In the genomic region with DNA sequence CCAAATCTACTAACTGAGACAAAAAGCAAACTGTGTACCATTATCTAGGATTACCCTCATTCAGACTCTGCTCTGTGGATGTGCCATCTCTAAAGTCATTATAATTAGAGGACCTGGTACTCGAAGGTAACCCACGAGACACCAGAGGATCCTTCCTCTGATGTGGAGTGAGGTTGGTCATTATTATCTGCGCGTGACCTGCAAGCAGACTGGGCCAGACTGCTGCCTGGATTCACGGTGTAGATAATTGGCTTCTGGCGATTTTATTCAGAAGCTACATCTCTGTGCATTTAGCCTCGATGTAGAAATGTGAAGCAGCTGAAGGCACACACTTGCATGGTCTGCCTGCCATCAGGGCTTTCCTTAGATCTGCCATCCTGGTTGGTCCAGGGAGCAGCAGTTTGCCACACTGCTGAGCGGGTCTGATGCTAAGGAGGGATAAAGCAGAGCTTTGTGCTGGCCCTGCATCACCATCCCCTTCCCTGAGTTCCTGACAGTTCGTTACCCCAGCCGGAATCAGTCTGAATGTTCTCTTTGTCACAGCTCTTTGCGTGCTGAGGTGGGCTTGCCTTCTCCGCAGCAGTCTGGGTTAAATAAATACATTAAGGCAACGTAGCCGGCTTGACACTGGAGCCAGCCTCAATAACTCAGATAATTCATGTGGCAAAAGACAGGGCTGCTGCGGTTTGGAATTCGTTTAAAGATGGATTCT, we compare ENCODE assay signal across 10 mouse cellular contexts.
DNase-seq lines count a peak whose midpoint lies in the region; ATAC-seq lines count a peak whose summit lies in the region.
"Had no signal": no experiment of that assay in that cellular context is flagged by ENCODE, and none has a peak within 500 bp of the region (broad histone marks: within the 10 kb centered on the region; RNA-seq: fewer than 3 reads in every experiment).

No protein-coding gene starts in this region.

- WGBS in heart, embryonic 11.5 days (ENCODE audit: insufficient replicate concordance), result 55% methylated on average over 16 of the region's 16 CpGs
- 13% methylated on average over 16 of the region's 16 CpGs for WGBS in forebrain, embryonic 15.5 days
- WGBS in limb, embryonic 13.5 days, result 44% methylated on average over 16 of the region's 16 CpGs

- no peaks in the 10 kb centered on the region for H3K27me3 ChIP-seq in heart, embryonic 11.5 days (ENCODE audit: control insufficient read depth, insufficient read depth, low read length)
- no peaks in the 10 kb centered on the region for H3K27me3 ChIP-seq in forebrain, embryonic 15.5 days
- H3K27me3 ChIP-seq in limb, embryonic 13.5 days, result no peaks in the 10 kb centered on the region

- no peak for ATAC-seq in heart, embryonic 11.5 days (replicated peaks; ENCODE audit: insufficient number of reproducible peaks, low FRiP score, low TSS enrichment)
- ATAC-seq in forebrain, embryonic 15.5 days (replicated peaks), result peak; percentile 74
- peak; percentile 40; the same call in 1 of the 2 replicates for ATAC-seq in limb, embryonic 13.5 days (ENCODE audit: low FRiP score, low read depth)
- no peak for ATAC-seq in monocyte, adult 5-6 weeks (replicated peaks; ENCODE audit: insufficient number of reproducible peaks, low FRiP score, low TSS enrichment, poor library complexity, severe bottlenecking)

- no peak for DNase-seq in heart, postnatal 10 days
- DNase-seq in retina, postnatal 1 day, result peak; percentile 48
- no peak for DNase-seq in spleen, postnatal 36 days (ENCODE audit: low spot score in 2 of 2)
- no peak for DNase-seq in cerebellum, adult 11 months
- DNase-seq: cerebellum, adult 9-10 months; gastrocnemius, postnatal 14 days had no signal

- intact Hi-C loops in heart, postnatal 10 days (cut with DNase I), result no loop called here

- 0 out of 2 replicates have a peak, but pooled peaks cover 2% of the 10 kb centered on the region for H3K4me1 ChIP-seq in heart, embryonic 11.5 days (ENCODE audit: control insufficient read depth, insufficient read depth, low read length)
- peaks cover 10% of the 10 kb centered on the region for H3K4me1 ChIP-seq in forebrain, embryonic 15.5 days
- H3K4me1 ChIP-seq in limb, embryonic 13.5 days, result peaks cover 23% of the 10 kb centered on the region

- 0 out of 2 replicates have a peak overlapping the region, but pooled peaks have one; percentile 29 for H3K27ac ChIP-seq in heart, embryonic 11.5 days (ENCODE audit: low read depth, low read length)
- H3K27ac ChIP-seq in forebrain, embryonic 15.5 days (replicated peaks), result peak overlapping the region; percentile 52
- H3K27ac ChIP-seq in limb, embryonic 13.5 days, result peak overlapping the region; percentile 73

- no peak overlapping the region for H3K4me2 ChIP-seq in heart, embryonic 11.5 days
- H3K4me2 ChIP-seq in forebrain, embryonic 15.5 days (replicated peaks), result peak overlapping the region; percentile 15; the same call in 1 of the 2 replicates
- H3K4me2 ChIP-seq in limb, embryonic 13.5 days (replicated peaks), result peak overlapping the region; percentile 21

- H3K36me3 ChIP-seq in heart, embryonic 11.5 days (ENCODE audit: control insufficient read depth, insufficient read depth, low read length), result no peaks in the 10 kb centered on the region
- no peaks in the 10 kb centered on the region for H3K36me3 ChIP-seq in forebrain, embryonic 15.5 days
- H3K36me3 ChIP-seq in limb, embryonic 13.5 days, result no peaks in the 10 kb centered on the region

- H3K4me3 ChIP-seq in heart, embryonic 11.5 days (ENCODE audit: low read depth, low read length), result no peak overlapping the region
- H3K4me3 ChIP-seq in forebrain, embryonic 15.5 days, result no peak overlapping the region
- H3K4me3 ChIP-seq in limb, embryonic 13.5 days, result no peak overlapping the region

- no peaks in the 10 kb centered on the region; the same call in 1 of the 2 replicates for H3K9me3 ChIP-seq in heart, embryonic 11.5 days (replicated peaks; ENCODE audit: control insufficient read depth, low read length)
- no peaks in the 10 kb centered on the region; the same call in 1 of the 2 replicates for H3K9me3 ChIP-seq in forebrain, embryonic 15.5 days
- H3K9me3 ChIP-seq in limb, embryonic 13.5 days, result peaks cover 10% of the 10 kb centered on the region

- H3K9ac ChIP-seq in heart, embryonic 11.5 days (ENCODE audit: low read depth, low read length), result 0 out of 2 replicates have a peak overlapping the region, but pooled peaks have one; percentile 5
- 0 out of 2 replicates have a peak overlapping the region, but pooled peaks have one; percentile 21 for H3K9ac ChIP-seq in forebrain, embryonic 15.5 days (replicated peaks)
- 0 out of 2 replicates have a peak overlapping the region, but pooled peaks have one; percentile 8 for H3K9ac ChIP-seq in limb, embryonic 13.5 days

Comparison
In these comparisons a context has a peak if more than half of its experiments do, and no peak if none do; other contexts are left out.
1. ATAC-seq: peak in forebrain, embryonic 15.5 days (single experiment) and limb, embryonic 13.5 days (single experiment); none in heart, embryonic 11.5 days (single experiment) and monocyte, adult 5-6 weeks (single experiment).
2. Peak in every context shown above with its lines, with median percentiles within 50 percentile points of each other: H3K27ac ChIP-seq and H3K9ac ChIP-seq.